Mouse (Mus musculus) effector memory CD4-positive, alpha-beta T cell, adult 5 months (primary cell): Measurements from ENCODE around the gene Slc4a2. TPM values are rescaled to one million over a fixed set of nuclear protein-coding genes. Genes with fewer than 3 reads are reported as not detected.

ENCODE experiments used
- polyA plus RNA-seq: library from polyadenylated mRNA; unstranded; fragments of 100-300 nt; shearing (Covaris generic); gene quantifications from one replicate; pipeline ENCODE4 v1.2.1, GENCODE M21; 2017

Gene Slc4a2
- 25.1 TPM for polyA plus RNA-seq

GRCm38 (mm10) chr5:24423129-24424003, at the start of gene Slc4a2, which contains the start of gene Cdk5:
Gene Slc4a2 (plus strand): TSS chr5:24423837.
Gene Cdk5 (minus strand): TSS chr5:24423530.

GRCm38 (mm10) chr5:24391864-24392263, 31.8 kb upstream of the Slc4a2 start, which contains the start of gene Atg9b:
Gene Atg9b (minus strand): TSS chr5:24392143.

GRCm38 (mm10) chr5:24393392-24393997, 30.1 kb upstream of the Slc4a2 start, which contains the start of gene Abcb8:
Gene Abcb8 (plus strand): TSS chr5:24393663.

GRCm38 (mm10) chr5:24413042-24413693, 10.5 kb upstream of the Slc4a2 start, which contains the start of gene Asic3:
Gene Asic3 (plus strand): TSS chr5:24413392.

GRCm38 (mm10) chr5:24444746-24445427, 21.2 kb downstream of the Slc4a2 start, which contains the start of gene Fastk:
Gene Fastk (minus strand): TSS chr5:24445287.

GRCm38 (mm10) chr5:24447624-24448298, 24.1 kb downstream of the Slc4a2 start, which contains the start of gene Tmub1:
Gene Tmub1 (minus strand): TSS chr5:24447854.

GRCm38 (mm10) chr5:24452030-24452690, 28.5 kb downstream of the Slc4a2 start, which contains the start of gene Agap3:
Gene Agap3 (plus strand): TSS chr5:24452177.

Other genes starting within 250 kb of the Slc4a2 start
- gene Kcnh2, start 72.2 kb upstream of the Slc4a2 start, polyA plus RNA-seq: 1.1 TPM
- gene Nos3, start 59.0 kb upstream of the Slc4a2 start, polyA plus RNA-seq: not detected
- gene Atg9b, start 31.7 kb upstream of the Slc4a2 start, polyA plus RNA-seq: 0.21 TPM
- 12.3 TPM for gene Abcb8, start 30.2 kb upstream of the Slc4a2 start, polyA plus RNA-seq
- not detected for gene Asic3, start 10.4 kb upstream of the Slc4a2 start, polyA plus RNA-seq
- 63.6 TPM for gene Cdk5, start 307 bp upstream of the Slc4a2 start, polyA plus RNA-seq
- 95.0 TPM for gene Fastk, start 21.4 kb downstream of the Slc4a2 start, polyA plus RNA-seq
- gene Tmub1, start 24.0 kb downstream of the Slc4a2 start, polyA plus RNA-seq: 46.2 TPM
- gene Agap3, start 28.3 kb downstream of the Slc4a2 start, polyA plus RNA-seq: 83.2 TPM
- not detected for gene Gbx1, start 103.4 kb downstream of the Slc4a2 start, polyA plus RNA-seq
- not detected for gene Asb10, start 117.1 kb downstream of the Slc4a2 start, polyA plus RNA-seq
- not detected for gene 4931409K22Rik, start 133.0 kb downstream of the Slc4a2 start, polyA plus RNA-seq
- 68.3 TPM for gene Abcf2, start 153.6 kb downstream of the Slc4a2 start, polyA plus RNA-seq
- 28.0 TPM for gene Chpf2, start 162.9 kb downstream of the Slc4a2 start, polyA plus RNA-seq
- gene Smarcd3, start 200.6 kb downstream of the Slc4a2 start, polyA plus RNA-seq: 0.70 TPM